Mouse (Mus musculus): ENCODE data around the gene Atg4b. TPM values are rescaled to one million over a fixed set of nuclear protein-coding genes. Genes with fewer than 3 reads are reported as not detected.

Atg4b gene
- total and polyA plus RNA-seq, 2 experiments: 20.0 to 29.1 TPM

DNA sequence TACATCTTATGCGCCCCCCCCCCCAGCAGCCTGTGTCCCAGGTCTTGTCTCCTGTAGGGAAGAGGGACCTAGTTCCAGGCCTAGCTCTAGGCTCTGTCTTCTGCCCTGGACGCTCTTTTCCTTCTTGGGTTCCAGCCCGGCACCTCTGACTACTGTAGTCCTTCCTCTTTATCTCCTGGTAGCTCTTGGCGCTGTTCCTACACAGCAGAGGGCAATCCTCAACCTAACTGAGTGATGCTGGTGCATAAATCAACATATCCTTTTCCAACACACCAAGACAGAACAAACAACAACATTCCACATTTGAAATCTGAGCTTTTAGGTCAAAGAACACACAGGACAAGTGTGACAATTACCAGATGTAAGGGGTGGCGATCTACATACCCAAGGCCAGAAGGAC, 5.1 kb upstream of the Atg4b start:
- 28% methylated on average over 5 of the region's 5 CpGs for WGBS
- Histone ChIP-seq H3K27me3 (ENCODE audit: control insufficient read depth, insufficient read depth, low read length) (no peaks in the 10 kb centered on the region), H3K4me1 (ENCODE audit: control insufficient read depth, insufficient read depth, low read length) (peaks cover 13% of the 10 kb centered on the region), H3K27ac (replicated peaks; ENCODE audit: insufficient read depth, low read depth, low read length) (no peak overlapping the region; the same call in 1 of the 2 replicates), H3K79me2 (ENCODE audit: control insufficient read depth, insufficient read depth, low read length) (peaks cover 17% of the 10 kb centered on the region), H3K36me3 (ENCODE audit: control insufficient read depth, insufficient read depth, low read length) (no peaks in the 10 kb centered on the region), H3K4me3 (ENCODE audit: insufficient read depth, low read depth, low read length) (no peak overlapping the region), H3K9ac (ENCODE audit: low read depth, low read length) (no peak overlapping the region)
- peak; percentile 82 for DNase-seq (ENCODE audit: extremely low read depth, low read depth, low spot score)
- no peak for TF ChIP-seq CTCF (IDR thresholded peaks at IDR 0.05; ENCODE audit: low read depth, low read length)
- TF ChIP-seq POLR2A (IDR thresholded peaks at IDR 0.05; ENCODE audit: extremely low read depth, insufficient read depth, low read length): no peak

DNA sequence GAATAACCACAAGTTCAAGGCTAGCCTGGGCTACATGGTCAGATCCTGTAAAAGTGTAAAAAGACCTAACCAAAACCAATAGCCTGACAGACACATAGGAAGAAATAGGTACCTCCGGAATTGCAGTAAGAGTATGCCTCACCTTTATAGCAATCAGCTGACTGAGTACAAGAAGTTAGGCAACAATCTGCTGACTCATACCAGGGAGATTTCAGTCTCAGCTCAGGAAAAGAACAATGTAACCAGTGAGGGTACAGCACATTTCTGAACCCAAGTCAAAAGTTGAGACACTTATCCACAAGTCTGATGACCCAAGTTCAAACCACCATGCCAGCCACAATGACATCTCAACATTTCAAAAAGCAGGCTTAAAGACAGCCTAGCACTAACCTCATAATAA, 2.8 kb upstream of the Atg4b start:
- Histone ChIP-seq H3K36me3 (ENCODE audit: control insufficient read depth, insufficient read depth, low read length) (no peaks in the 10 kb centered on the region), H3K4me1 (ENCODE audit: control insufficient read depth, insufficient read depth, low read length) (peaks cover 14% of the 10 kb centered on the region), H3K4me3 (ENCODE audit: insufficient read depth, low read depth, low read length) (no peak overlapping the region), H3K27ac (replicated peaks; ENCODE audit: insufficient read depth, low read depth, low read length) (no peak overlapping the region), H3K9ac (ENCODE audit: low read depth, low read length) (no peak overlapping the region), H3K79me2 (ENCODE audit: control insufficient read depth, insufficient read depth, low read length) (peaks cover 12% of the 10 kb centered on the region; the same call in 1 of the 2 replicates), H3K27me3 (ENCODE audit: control insufficient read depth, insufficient read depth, low read length) (no peaks in the 10 kb centered on the region)
- no peak for TF ChIP-seq CTCF (IDR thresholded peaks at IDR 0.05; ENCODE audit: low read depth, low read length)
- TF ChIP-seq POLR2A (IDR thresholded peaks at IDR 0.05; ENCODE audit: extremely low read depth, insufficient read depth, low read length): no peak
- peak; percentile 43 for DNase-seq (ENCODE audit: extremely low read depth, low read depth, low spot score)
- 80% methylated on average over 1 of the region's 1 CpGs for WGBS

DNA sequence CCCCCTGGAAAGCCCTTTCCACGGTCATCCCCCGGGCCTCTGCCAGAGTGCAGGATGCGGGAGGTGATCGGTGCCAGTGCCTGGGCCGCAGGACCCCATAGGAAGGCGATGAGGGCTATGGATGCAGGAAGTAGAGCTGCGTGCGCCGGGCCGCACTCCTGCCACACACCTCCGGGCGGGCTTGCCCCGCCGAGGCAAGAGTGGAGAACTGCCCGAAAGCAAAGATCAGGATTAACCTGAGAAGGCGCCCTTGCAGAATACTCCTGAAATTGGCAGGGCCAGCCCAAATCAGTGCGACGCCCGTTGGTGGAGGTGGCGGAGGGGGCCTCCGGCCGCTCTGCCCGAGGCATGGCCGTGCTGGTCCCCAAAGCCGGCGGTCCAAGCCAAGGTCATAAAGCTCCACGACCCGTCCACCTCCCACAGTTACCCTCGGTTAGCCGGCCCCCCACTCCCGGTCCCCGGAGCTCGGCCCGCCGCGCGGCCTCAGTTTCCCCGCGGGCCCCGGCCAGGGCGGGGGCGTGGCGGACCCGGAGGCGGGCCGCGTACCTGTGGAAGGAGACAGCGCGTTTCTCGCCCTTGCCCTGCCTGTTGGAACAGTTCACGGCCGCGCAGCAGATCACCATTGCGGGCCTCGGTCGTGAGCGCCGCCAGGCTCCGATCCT, 2.7 kb downstream of the Atg4b start:
- 1% methylated on average over 59 of the region's 59 CpGs for WGBS
- TF ChIP-seq POLR2A (IDR thresholded peaks at IDR 0.05; ENCODE audit: extremely low read depth, insufficient read depth, low read length) (no peak), CTCF (IDR thresholded peaks at IDR 0.05; ENCODE audit: low read depth, low read length) (no peak)
- DNase-seq (ENCODE audit: extremely low read depth, low read depth, low spot score): no peak
- H3K4me3 ChIP-seq (ENCODE audit: insufficient read depth, low read depth, low read length): peak overlapping the region; percentile 90
- peak overlapping the region; percentile 87 for H3K9ac ChIP-seq (ENCODE audit: low read depth, low read length)
- H3K36me3 ChIP-seq (ENCODE audit: control insufficient read depth, insufficient read depth, low read length): no peaks in the 10 kb centered on the region
- no peaks in the 10 kb centered on the region for H3K27me3 ChIP-seq (ENCODE audit: control insufficient read depth, insufficient read depth, low read length)
- peaks cover 33% of the 10 kb centered on the region for H3K79me2 ChIP-seq (ENCODE audit: control insufficient read depth, insufficient read depth, low read length)
- peak overlapping the region; percentile 78 for H3K27ac ChIP-seq (replicated peaks; ENCODE audit: insufficient read depth, low read depth, low read length)
- peaks cover 12% of the 10 kb centered on the region for H3K4me1 ChIP-seq (ENCODE audit: control insufficient read depth, insufficient read depth, low read length)

DNA sequence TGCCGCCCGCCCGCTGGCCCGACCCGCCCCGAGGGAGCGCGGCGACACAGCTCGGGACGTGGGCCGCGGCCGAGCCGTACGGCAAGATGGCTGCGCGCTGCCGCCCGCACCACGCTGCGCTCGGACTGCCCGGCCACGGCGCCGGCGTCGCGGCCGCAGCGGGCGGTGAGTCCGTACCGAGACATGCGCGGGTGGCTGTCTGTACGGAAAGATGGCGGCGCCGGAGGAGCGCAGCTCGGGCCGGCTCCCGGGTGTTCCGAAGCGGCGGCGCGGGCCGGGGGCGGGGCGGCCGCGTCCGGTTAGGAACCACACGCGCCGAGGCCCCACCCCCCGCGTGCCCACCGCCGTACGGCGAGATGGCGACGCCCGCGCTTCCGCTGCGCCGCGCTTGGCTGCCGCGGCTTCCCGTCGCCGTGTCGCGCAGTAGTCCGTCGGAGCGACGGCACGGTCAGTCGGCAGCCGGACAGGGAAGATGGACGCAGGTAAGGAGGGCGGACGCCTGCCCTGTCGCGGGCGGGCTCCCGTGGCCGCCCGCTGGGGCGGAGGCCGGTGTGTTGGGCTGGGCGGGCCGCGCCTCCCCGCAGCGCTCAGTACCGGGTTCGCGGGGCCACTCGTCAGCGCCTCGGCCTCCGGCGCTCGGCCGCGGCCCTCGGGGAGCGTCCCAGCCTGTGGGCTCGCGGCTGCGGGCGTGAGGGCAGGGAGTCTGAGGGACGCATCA, 3.4 kb downstream of the Atg4b start, which contains the start of gene Thap4:
Gene Thap4, minus strand, starts transcription at position 292 of the 718 bp plus-strand sequence.
- Histone ChIP-seq H3K4me1 (ENCODE audit: control insufficient read depth, insufficient read depth, low read length) (peaks cover 12% of the 10 kb centered on the region), H3K36me3 (ENCODE audit: control insufficient read depth, insufficient read depth, low read length) (no peaks in the 10 kb centered on the region), H3K9ac (ENCODE audit: low read depth, low read length) (peak within 1 kb of the TSS; percentile 90), H3K79me2 (ENCODE audit: control insufficient read depth, insufficient read depth, low read length) (peaks cover 35% of the 10 kb centered on the region), H3K27me3 (ENCODE audit: control insufficient read depth, insufficient read depth, low read length) (no peaks in the 10 kb centered on the region), H3K4me3 (ENCODE audit: insufficient read depth, low read depth, low read length) (peak within 1 kb of the TSS; percentile 90), H3K27ac (replicated peaks; ENCODE audit: insufficient read depth, low read depth, low read length) (peak within 1 kb of the TSS; percentile 78)
- DNase-seq (ENCODE audit: extremely low read depth, low read depth, low spot score): peak; percentile 74
- under 1% methylated on average over 121 of the region's 121 CpGs for whole genome bisulfite sequencing
- TF ChIP-seq CTCF (IDR thresholded peaks at IDR 0.05; ENCODE audit: low read depth, low read length) (no peak), POLR2A (IDR thresholded peaks at IDR 0.05; ENCODE audit: extremely low read depth, insufficient read depth, low read length) (peak; percentile 78)

DNA sequence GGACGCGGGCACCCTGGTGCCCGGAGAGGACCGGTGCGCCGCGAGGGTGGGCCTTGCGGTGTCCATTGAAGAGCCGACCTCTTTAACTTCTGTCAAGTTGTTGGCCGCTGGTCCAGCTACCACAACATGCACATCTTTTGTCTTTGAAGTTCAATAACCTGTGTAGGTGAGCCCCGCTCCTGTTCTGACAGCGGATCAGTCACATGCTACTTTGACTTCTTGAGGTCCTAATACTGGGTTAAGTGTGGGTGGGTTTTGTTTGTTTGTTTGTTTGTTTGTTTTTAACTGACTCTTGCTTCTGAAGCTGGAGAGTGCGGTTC, 4.0 kb downstream of the Atg4b start:
- H3K4me1 ChIP-seq (ENCODE audit: control insufficient read depth, insufficient read depth, low read length): peaks cover 12% of the 10 kb centered on the region
- H3K27ac ChIP-seq (replicated peaks; ENCODE audit: insufficient read depth, low read depth, low read length): peak overlapping the region; percentile 65
- peak overlapping the region; percentile 90 for H3K4me3 ChIP-seq (ENCODE audit: insufficient read depth, low read depth, low read length)
- WGBS: 0% methylated on average over 13 of the region's 13 CpGs
- H3K27me3 ChIP-seq (ENCODE audit: control insufficient read depth, insufficient read depth, low read length): no peaks in the 10 kb centered on the region
- H3K79me2 ChIP-seq (ENCODE audit: control insufficient read depth, insufficient read depth, low read length): peaks cover 37% of the 10 kb centered on the region
- no peak for TF ChIP-seq POLR2A (IDR thresholded peaks at IDR 0.05; ENCODE audit: extremely low read depth, insufficient read depth, low read length)
- no peak for TF ChIP-seq CTCF (IDR thresholded peaks at IDR 0.05; ENCODE audit: low read depth, low read length)
- peak; percentile 35 for DNase-seq (ENCODE audit: extremely low read depth, low read depth, low spot score)
- H3K9ac ChIP-seq (ENCODE audit: low read depth, low read length): peak overlapping the region; percentile 90
- H3K36me3 ChIP-seq (ENCODE audit: control insufficient read depth, insufficient read depth, low read length): no peaks in the 10 kb centered on the region

DNA sequence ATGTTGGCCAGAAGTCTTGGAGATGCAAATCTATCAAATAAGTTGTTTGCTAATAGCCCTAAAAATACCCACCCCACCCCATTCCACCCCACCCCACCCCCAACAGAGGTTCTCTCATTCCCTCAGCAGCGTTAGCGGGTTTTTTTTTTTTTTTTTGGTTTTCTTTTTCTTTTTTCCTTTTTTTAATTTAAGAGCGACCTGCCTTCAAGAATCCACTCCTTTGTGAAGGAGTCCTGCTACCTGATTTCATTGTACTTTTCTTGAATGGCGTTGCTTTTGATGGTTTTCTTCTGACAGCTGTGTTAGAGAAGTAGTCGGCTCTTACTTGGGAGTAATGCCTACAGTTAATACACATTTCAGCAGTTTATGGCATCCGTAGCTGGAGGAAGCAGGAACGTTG, 4.3 kb downstream of the Atg4b start:
- no peak overlapping the region for H3K9ac ChIP-seq (ENCODE audit: low read depth, low read length)
- DNase-seq (ENCODE audit: extremely low read depth, low read depth, low spot score): no peak
- H3K4me3 ChIP-seq (ENCODE audit: insufficient read depth, low read depth, low read length): peak overlapping the region; percentile 90; the same call in 1 of the 2 replicates
- H3K79me2 ChIP-seq (ENCODE audit: control insufficient read depth, insufficient read depth, low read length): peaks cover 34% of the 10 kb centered on the region
- 33% methylated on average over 7 of the region's 7 CpGs for WGBS
- no peak overlapping the region for H3K27ac ChIP-seq (replicated peaks; ENCODE audit: insufficient read depth, low read depth, low read length)
- TF ChIP-seq POLR2A (IDR thresholded peaks at IDR 0.05; ENCODE audit: extremely low read depth, insufficient read depth, low read length): no peak
- H3K27me3 ChIP-seq (ENCODE audit: control insufficient read depth, insufficient read depth, low read length): no peaks in the 10 kb centered on the region
- peaks cover 12% of the 10 kb centered on the region for H3K4me1 ChIP-seq (ENCODE audit: control insufficient read depth, insufficient read depth, low read length)
- no peaks in the 10 kb centered on the region for H3K36me3 ChIP-seq (ENCODE audit: control insufficient read depth, insufficient read depth, low read length)
